Mouse (Mus musculus) testis, adult 2 months (tissue): ENCODE measurements at regions not wholly inside any gene's neighbourhood (a gene's known extent, or its start where the extent isn't known, plus 50 kb on each side); places are given as distances from the start of the nearest gene placed in this dataset.

Experiments
- H3K27ac ChIP-seq: fragments of 200-500 bp; 2 replicates; pipeline ENCODE4 v1.5.1; 2012; ENCODE audit warnings: low read depth, low read length; ENCODE audit not compliant: control insufficient read depth, insufficient read depth
- H3K27me3 ChIP-seq: fragments of 200-500 bp; 2 replicates; pipeline ENCODE4 v1.6.1; 2012; ENCODE audit warnings: mild to moderate bottlenecking, low read length, moderate library complexity; ENCODE audit not compliant: control insufficient read depth, insufficient read depth
- H3K36me3 ChIP-seq: fragments of 200-500 bp; 2 replicates; pipeline ENCODE4 v1.6.1; 2012; ENCODE audit warnings: mild to moderate bottlenecking, low read length; ENCODE audit not compliant: control insufficient read depth, insufficient read depth
- H3K4me1 ChIP-seq: fragments of 200-500 bp; 2 replicates; pipeline ENCODE4 v1.6.1; 2012; ENCODE audit warnings: low read length; ENCODE audit not compliant: control insufficient read depth, insufficient read depth
- H3K4me3 ChIP-seq: fragments of 200-500 bp; 2 replicates; pipeline ENCODE4 v1.5.1; 2012; ENCODE audit warnings: low read depth, mild to moderate bottlenecking, low read length, moderate library complexity, mixed read lengths; ENCODE audit not compliant: control insufficient read depth
- CTCF ChIP-seq: fragments of 200-500 bp; IDR thresholded peaks from 2 replicates; pipeline ENCODE4 v1.5.1; 2012; ENCODE audit warnings: low read depth, mild to moderate bottlenecking, inconsistent platforms, low read length, moderate library complexity; ENCODE audit not compliant: control insufficient read depth, insufficient read depth, insufficient replicate concordance
- POLR2A ChIP-seq: fragments of 200-500 bp; IDR thresholded peaks from 2 replicates; pipeline ENCODE4 v1.6.1; 2012; ENCODE audit warnings: low read depth, mild to moderate bottlenecking, inconsistent platforms, low read length, moderate library complexity; ENCODE audit not compliant: control insufficient read depth

DNA sequence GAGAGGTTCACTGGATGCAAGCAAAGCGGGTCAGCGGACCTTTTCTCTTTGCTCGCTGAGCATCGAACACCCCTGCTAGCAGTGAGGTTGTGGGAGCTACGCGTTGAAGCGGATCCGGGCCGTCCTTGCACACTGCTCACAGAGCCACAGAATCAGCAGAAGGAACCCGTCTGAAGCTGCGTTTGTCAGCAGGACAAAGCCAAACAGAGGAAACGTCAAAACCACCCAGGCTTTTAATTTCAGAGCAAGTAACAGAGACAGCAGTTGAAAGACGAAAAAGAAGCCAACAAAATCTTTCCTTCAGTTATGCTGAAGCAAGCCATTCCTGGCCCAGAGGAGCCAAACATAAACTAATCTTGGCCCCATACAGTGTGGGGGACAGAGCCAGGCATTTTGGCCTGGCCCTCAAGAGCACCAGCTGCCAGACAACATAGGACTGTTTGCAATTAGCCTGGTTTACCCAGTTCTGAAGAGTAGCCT is 115.4 kb upstream of the L3mbtl4 start:
- H3K36me3 ChIP-seq: no peaks in the 10 kb centered on the region
- H3K27ac ChIP-seq: no peak overlapping the region
- TF ChIP-seq POLR2A (no peak), CTCF (no peak)
- no peaks in the 10 kb centered on the region for H3K27me3 ChIP-seq
- H3K4me3 ChIP-seq: no peak overlapping the region
- H3K4me1 ChIP-seq: no peaks in the 10 kb centered on the region

GRCm38 (mm10) chr17:68161107-68161506 is 112.5 kb upstream of the L3mbtl4 start:
- H3K27me3 ChIP-seq: no peaks in the 10 kb centered on the region
- no peak overlapping the region for H3K27ac ChIP-seq
- TF ChIP-seq CTCF (no peak), POLR2A (no peak)
- H3K36me3 ChIP-seq: no peaks in the 10 kb centered on the region
- H3K4me3 ChIP-seq: no peak overlapping the region
- H3K4me1 ChIP-seq: no peaks in the 10 kb centered on the region

DNA sequence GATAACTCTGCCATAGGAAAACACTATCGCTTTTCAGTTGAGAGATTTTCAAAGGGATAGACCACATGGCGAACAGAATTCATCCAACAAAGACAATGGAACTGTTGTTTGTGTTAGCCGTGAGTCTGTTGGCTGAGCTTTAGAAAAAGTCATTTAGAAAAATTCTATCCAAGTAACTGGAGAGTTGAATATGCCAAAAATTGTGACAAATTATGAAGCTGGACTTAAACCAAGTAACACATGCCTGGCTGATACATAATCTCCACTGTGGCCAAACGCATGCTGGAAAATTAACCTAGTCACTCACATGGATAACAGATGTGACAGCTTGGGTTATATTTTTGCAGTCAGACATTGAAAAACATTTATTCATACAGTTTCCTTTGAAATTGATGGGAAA is 110.1 kb upstream of the L3mbtl4 start:
- TF ChIP-seq POLR2A: no peak
- TF ChIP-seq CTCF: no peak
- H3K27me3 ChIP-seq: no peaks in the 10 kb centered on the region
- H3K36me3 ChIP-seq: no peaks in the 10 kb centered on the region
- no peak overlapping the region for H3K4me3 ChIP-seq
- no peaks in the 10 kb centered on the region for H3K4me1 ChIP-seq
- no peak overlapping the region for H3K27ac ChIP-seq

DNA sequence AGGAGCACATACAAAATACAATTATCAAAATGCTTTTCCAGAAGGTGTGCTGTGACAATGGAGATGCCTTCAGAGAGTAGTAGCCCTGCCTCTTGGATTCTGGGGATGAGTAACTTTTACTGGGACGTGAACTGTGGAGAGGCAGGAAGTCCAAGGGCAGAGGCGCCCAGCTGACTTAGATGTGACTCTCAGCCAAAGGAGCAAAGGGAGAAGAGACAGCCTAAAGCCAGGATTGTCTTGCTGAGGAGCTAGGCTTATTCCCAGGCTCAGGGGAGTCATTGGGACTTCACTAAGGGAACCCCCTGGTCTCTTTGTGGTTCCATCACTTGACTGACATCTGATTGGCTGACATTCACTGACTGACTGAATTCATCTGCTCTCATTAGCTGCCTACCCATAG is 108.9 kb upstream of the L3mbtl4 start:
- Histone ChIP-seq H3K27ac (no peak overlapping the region), H3K4me1 (no peaks in the 10 kb centered on the region), H3K36me3 (no peaks in the 10 kb centered on the region), H3K4me3 (no peak overlapping the region), H3K27me3 (no peaks in the 10 kb centered on the region)
- TF ChIP-seq CTCF (no peak), POLR2A (no peak)

DNA sequence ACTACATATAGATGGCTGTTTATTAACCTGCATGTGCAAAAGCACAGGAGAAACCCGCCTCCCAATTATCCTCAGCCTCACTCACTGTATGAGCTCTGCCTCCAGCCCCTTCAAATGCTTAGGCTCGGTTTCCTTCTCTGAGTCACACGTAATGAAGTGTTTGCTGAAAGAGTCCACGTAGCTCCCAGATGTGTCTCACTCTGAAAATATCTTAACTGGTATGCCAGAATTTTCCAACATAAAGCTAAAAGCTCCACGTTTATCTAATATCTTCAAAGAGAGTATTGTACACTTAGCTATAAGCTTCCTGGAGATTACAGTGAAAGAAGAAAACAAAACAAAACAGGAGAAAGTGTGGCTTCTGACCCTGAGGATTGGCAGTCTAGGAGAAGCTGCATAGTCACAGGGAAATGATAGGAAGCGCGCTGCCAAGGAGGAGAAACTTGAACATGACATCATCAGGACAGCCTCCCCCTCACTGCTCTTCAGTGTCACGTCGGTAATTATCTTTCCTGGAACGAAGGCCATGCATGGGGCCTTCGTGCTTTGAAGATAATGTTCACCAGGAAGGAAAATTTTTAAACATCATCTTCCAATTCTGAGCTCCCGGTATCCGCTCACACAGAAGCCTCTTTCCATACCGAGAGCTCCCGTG is 108.3 kb upstream of the L3mbtl4 start:
- Histone ChIP-seq H3K36me3 (no peaks in the 10 kb centered on the region), H3K4me1 (no peaks in the 10 kb centered on the region), H3K4me3 (no peak overlapping the region), H3K27ac (no peak overlapping the region), H3K27me3 (no peaks in the 10 kb centered on the region)
- TF ChIP-seq CTCF: no peak
- no peak for TF ChIP-seq POLR2A

DNA sequence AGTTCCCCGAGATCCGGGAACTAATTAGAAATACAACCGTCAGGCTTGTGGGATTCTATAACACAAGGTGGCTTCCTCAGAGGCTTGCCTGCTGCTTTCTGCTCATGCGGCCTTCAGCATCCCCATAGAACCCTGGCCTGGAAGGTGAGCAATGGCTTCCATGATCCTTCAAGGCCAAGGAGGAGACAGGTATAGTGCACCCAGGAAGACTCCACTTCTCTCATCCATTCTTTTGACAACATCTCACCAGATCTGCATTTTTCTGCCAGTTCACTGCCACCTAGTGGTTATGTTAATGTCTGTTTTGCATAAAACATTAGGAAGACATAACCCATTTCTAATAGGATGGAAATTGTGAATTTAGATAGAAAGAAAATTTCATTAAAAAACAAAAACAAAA is 107.2 kb upstream of the L3mbtl4 start:
- no peaks in the 10 kb centered on the region for H3K36me3 ChIP-seq
- no peak overlapping the region for H3K4me3 ChIP-seq
- no peaks in the 10 kb centered on the region for H3K27me3 ChIP-seq
- H3K4me1 ChIP-seq: no peaks in the 10 kb centered on the region
- no peak overlapping the region for H3K27ac ChIP-seq
- no peak for TF ChIP-seq CTCF
- no peak for TF ChIP-seq POLR2A

- no peak overlapping the region for H3K27ac ChIP-seq
- no peaks in the 10 kb centered on the region for H3K4me1 ChIP-seq
- TF ChIP-seq CTCF (no peak), POLR2A (no peak)
- no peaks in the 10 kb centered on the region for H3K36me3 ChIP-seq
- no peak overlapping the region for H3K4me3 ChIP-seq
- H3K27me3 ChIP-seq: no peaks in the 10 kb centered on the region
Measured at GRCm38 (mm10) chr17:68172838-68173237, 100.8 kb upstream of the L3mbtl4 start.

DNA sequence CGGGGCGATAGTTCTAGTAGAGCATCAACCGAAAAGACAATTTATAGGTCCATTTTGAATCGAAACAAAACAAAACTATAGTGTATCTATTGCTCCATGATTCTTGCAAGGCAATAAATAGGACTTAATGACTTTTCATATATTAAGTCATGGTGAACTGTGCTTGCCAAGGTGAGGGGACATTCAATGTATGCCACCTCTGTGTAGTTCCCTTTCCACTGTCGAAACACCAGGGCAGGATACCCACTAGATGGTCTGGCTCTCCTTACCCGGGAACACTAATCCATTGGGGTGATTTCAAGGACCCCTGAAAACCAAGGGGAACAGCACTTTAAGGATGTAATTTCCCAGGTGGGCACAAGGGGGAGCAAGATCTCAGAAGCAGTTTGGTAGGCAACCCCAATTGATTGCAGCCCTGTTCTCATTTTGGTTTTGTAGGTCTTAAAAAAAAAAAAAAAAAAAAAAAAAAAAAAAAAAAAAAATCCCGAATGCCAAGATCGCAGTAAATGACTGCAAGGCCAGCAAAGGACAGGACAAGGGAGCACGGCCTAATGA is 96.9 kb upstream of the L3mbtl4 start:
- H3K4me1 ChIP-seq: no peaks in the 10 kb centered on the region
- H3K27me3 ChIP-seq: no peaks in the 10 kb centered on the region
- no peak for TF ChIP-seq POLR2A
- TF ChIP-seq CTCF: peak; percentile 10; the same call in 1 of the 2 replicates

More for the DNA sequence above, 96.9 kb upstream of the L3mbtl4 start:
- Histone ChIP-seq H3K36me3 (no peaks in the 10 kb centered on the region), H3K27ac (no peak overlapping the region), H3K4me3 (no peak overlapping the region)
